Mouse (Mus musculus): ENCODE data around the gene Eln.
A peak's percentile ranks its signal among the peaks of the same experiment; 100 is the strongest.

Gene Eln

DNA sequence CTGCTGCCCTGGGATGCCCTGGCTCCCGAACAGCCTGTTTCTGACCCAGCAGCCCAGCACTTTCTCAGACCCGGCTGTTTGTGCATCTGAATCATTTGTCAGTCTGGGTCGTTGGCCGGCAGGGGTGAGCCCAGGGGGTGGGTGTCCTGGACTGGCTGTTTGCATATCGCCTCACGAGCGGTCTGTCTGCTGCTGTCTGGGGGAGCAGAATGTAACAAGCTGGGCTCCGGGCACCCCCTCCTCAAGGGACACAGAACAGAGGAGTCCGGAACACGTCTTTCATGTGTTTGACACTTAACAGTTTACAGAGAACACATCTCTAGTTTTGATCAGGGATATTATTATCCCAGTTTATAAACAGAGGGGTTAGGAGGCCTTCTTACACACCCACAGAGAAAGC, 7.0 kb upstream of the Eln start:
- no peak for TF ChIP-seq GATA4 (IDR thresholded peaks at IDR 0.05; ENCODE audit: insufficient replicate concordance, low read length)

DNA sequence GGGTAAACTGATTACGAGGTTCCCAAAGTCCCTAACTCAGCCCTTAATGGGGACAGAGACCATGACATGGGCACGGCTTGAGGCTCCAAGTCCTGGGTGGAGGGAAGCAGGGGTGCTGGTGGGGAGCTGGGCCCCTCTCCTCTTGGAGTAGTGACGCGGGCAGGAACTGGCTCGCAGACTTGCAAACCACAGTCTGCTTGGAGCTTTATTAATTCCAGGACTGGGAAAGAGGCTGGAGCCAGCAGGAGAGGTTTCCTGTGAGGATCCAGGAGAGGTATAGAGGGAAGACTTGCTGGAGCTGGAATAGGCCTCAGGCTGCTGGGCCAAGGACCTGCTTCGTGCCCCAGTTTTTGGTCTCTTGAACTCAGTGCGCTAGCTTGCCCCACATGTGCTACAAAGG, 3.3 kb upstream of the Eln start:
- TF ChIP-seq GATA4 (IDR thresholded peaks at IDR 0.05; ENCODE audit: insufficient replicate concordance, low read length), result no peak

DNA sequence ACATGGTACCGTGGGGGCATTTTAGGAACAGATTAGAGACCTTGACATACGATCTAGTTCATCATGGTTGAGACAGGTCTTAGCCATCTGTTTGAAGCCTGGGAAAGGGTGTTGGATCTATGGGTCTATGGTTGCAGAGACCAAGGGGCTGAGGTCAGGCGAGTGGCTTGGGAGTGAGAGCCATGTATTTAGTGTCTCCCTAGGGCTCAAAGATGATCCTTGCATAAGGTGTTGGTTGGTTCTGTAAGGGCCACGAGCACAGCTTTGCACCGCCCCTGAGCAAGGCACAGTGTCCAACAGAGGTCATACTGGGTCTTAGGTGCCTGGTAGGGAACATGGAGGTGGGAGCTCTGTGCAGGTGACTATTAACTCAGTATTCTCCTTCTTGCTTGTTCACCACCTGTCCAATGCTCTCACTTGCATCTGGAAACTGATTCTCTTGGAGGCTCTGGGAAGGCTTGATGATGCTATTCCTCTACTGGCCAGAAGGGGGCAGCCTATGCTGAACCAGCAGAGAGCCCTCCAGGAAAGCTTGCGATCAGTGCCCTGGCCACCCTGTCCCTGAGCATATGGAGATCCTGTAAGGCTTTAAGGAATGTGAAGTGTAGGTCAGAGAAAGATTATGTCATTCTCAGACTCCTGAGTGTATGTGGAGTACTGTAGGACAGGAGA, 960 bp upstream of the Eln start:
- no peak for TF ChIP-seq GATA4 (IDR thresholded peaks at IDR 0.05; ENCODE audit: insufficient replicate concordance, low read length)

DNA sequence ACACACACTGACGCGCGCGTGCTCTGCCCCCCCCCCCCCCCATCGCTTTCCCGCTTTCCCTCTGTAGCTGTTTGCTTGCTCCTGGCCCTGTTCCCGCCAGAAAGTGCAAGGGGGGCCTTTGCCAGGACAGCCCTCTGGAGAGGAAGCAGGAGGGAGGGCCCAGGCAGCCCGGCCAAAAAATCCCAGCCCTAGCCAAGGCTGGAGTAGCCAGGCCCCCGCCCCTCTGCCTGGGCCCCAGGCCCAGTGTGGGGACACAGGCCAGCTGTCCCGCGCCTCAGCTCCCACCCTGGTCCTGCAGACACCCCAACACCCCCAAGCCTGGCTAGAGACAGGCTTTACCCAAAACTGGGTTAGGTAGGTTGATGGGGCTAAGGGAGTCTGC, 380 bp upstream of the Eln start:
- no peak for TF ChIP-seq GATA4 (IDR thresholded peaks at IDR 0.05; ENCODE audit: insufficient replicate concordance, low read length)

DNA sequence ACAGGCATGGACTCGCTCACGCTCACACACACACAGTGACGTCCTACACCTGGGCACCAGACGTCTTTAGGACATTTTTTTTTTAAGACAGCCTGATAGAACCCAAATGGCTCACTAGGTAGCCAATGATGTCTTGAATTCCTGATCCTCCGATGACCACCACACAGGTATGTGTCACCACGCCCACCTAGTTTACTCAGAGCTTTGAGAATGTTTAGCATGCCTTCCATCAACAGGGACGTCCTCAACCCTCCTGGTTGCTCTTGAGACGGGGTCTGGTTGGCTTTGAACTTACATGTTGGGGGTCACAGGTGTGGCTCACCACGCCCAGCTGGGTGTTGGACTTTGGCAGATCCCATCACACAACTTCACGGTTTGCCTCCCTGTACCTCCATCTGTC, 922 bp downstream of the Eln start:
- TF ChIP-seq GATA4 (IDR thresholded peaks at IDR 0.05; ENCODE audit: insufficient replicate concordance, low read length), result no peak

GRCm38 (mm10) chr5:134745801-134746200, 1.3 kb downstream of the Eln start:
- no peak for TF ChIP-seq GATA4 (IDR thresholded peaks at IDR 0.05; ENCODE audit: insufficient replicate concordance, low read length)

GRCm38 (mm10) chr5:134745000-134745399, 2.1 kb downstream of the Eln start:
- TF ChIP-seq GATA4 (IDR thresholded peaks at IDR 0.05; ENCODE audit: insufficient replicate concordance, low read length), result no peak

GRCm38 (mm10) chr5:134743991-134744390, 3.1 kb downstream of the Eln start:
- peak; percentile 89 for TF ChIP-seq GATA4 (IDR thresholded peaks at IDR 0.05; ENCODE audit: insufficient replicate concordance, low read length)

- no peak for TF ChIP-seq GATA4 (IDR thresholded peaks at IDR 0.05; ENCODE audit: insufficient replicate concordance, low read length)
These were observed 4.8 kb downstream of the Eln start for GRCm38 (mm10) chr5:134742221-134742795.

DNA sequence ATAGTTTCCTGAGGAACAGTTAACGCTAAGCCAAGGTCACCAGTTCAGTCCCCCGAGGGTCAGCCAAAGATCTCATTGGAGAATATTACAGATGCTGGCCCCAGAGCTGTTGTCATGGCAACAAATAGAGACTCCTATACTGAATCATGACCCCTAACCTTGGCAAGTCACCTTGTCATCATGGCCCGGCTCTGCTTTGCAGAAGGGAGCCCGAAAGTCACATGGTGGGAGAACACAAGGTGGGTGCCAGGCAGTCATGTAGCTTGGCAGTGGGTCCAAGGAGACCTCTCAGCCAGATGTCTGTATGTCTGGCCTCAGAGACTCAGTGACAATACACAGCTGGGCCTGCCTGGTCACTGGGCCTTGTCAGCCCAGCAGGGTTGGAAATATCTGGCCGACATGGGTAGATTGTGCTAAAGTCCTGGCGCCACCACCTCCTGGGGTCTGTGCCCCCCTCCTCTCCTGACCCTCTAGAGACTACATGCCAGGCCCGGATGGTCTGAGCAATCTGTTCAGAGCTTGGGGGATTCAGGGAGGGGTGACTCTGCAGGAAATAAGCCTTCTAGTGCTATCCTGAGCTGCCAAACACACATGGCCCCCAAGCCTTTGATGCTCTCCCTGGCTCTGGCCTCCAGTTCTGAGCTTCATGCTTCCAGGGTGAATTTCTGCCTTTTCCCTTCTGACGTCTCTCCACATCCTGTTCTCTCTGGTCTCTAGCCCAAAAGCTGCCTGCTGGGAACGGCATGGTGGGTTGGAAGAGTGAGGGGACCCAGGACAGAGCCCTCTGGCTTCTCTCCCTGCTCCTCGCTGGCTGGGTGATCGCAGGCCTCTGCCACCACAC, 6.4 kb downstream of the Eln start:
- TF ChIP-seq GATA4 (IDR thresholded peaks at IDR 0.05; ENCODE audit: insufficient replicate concordance, low read length), result no peak

GRCm38 (mm10) chr5:134739951-134740350, 7.2 kb downstream of the Eln start:
- TF ChIP-seq GATA4 (IDR thresholded peaks at IDR 0.05; ENCODE audit: insufficient replicate concordance, low read length), result no peak

DNA sequence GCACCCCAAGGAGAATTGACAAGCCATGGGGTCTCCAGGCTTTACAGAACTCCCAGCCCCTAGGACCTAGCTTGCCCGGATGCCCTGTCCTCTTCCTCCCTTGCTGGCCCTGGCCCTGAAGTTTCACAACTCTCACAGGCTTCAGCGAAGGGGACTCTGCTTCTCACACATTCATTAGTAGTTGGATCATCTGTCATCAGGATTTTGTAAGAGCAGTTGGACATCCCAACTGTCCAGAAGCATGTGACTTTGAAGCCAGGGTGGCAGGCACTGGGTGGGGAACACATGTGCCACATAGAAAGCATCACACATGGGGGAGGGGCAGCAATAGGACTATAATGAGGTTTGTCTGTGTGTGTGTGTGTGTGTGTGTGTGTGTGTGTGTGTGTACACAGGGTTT, 12.2 kb downstream of the Eln start:
- TF ChIP-seq GATA4 (IDR thresholded peaks at IDR 0.05; ENCODE audit: insufficient replicate concordance, low read length), result no peak

- TF ChIP-seq GATA4 (IDR thresholded peaks at IDR 0.05; ENCODE audit: insufficient replicate concordance, low read length), result no peak
These were observed 13.1 kb downstream of the Eln start for GRCm38 (mm10) chr5:134734072-134734471.

DNA sequence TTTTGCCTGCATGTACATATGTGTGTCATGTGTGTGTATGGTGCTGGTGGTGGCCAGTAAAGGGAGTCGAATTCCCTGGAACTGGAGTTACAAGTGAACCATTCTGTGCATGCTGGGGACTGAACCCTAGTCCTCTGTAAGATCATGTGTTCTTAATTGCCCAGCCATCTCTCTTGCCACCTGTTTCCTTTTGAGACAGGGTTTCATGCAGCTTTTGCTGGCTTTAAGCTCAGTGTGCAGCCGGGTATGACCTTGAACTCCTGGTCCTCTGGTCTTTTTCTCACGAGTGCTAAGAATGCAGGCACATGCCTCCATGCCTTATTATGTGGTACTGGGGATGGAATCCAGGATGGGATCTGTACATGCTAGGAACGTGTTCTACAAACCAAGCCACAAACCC, 13.9 kb downstream of the Eln start:
- TF ChIP-seq GATA4 (IDR thresholded peaks at IDR 0.05; ENCODE audit: insufficient replicate concordance, low read length), result no peak

DNA sequence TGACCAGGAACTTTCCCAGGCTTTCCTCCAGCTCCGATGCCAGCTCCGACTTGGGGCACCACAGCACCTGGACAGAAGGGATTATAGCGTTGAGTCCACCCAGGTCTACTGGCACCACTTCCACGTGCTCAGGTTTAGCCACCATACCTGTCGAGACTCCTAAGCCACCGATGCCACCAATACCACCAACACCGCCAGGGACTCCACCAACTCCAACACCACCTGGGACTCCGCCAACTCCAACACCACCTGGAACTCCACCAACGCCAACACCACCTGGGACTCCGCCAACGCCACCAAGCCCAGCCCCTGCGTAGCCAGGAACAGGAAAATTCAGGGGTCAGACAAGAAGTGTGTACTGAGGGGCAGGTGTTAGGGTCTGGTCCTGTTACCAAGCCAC, 18.0 kb downstream of the Eln start:
- no peak for TF ChIP-seq GATA4 (IDR thresholded peaks at IDR 0.05; ENCODE audit: insufficient replicate concordance, low read length)

DNA sequence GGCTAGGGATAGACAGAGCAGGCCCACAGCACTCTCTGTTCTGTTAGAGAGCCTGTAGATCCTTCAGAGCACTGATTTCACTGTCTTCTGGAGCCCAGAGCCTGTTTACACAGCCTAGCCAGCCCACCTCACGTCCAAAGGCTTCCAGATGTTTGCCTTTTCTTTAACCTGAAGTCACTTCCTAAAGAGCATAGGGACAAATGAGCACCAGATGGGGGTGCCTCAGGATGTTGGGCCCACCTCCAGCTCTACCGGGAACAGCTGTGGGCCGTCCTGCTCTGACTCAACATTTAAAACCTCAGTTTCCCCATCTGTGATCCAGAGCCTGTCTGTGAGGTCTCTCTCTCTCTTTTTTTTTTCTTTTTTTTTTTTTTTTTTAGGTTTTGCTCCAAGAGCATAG, 18.6 kb downstream of the Eln start:
- no peak for TF ChIP-seq GATA4 (IDR thresholded peaks at IDR 0.05; ENCODE audit: insufficient replicate concordance, low read length)

Measured in liver, adult (tissue).